Mouse (Mus musculus): ENCODE results near the gene Tmbim1.

DNA sequence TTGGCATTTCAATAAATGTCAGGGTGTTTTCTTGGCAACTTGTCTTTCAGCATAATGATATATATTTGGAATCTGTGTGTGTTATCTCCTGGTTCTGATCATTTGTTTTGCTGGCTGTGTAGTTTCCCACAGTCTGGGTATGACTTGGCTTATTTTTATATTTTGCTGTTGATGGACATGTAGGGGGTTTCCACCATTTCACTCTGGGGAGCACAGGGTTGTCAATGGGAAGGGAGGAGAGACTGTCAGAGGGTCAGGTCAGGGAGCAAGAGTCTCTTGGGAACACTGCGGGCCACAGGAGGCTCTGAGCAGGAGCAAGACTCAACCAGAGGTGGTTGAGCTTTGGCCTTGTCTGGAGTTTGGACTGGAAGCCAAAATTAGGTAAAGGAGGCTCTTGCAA is 36.9 kb upstream of the Tmbim1 start:
- TF ChIP-seq CTCF (IDR thresholded peaks at IDR 0.05; ENCODE audit: low read depth) (no peak), EP300 (IDR thresholded peaks at IDR 0.05; ENCODE audit: low read depth) (no peak)

Data from liver, postnatal 0 days (tissue).